Mouse (Mus musculus): Measurements from ENCODE around the gene Gm42372. TPM values are rescaled to one million over a fixed set of nuclear protein-coding genes. Genes with fewer than 3 reads are reported as not detected.

Gm42372 gene
- polyA plus RNA-seq, 1 experiment = 0.16 TPM

DNA sequence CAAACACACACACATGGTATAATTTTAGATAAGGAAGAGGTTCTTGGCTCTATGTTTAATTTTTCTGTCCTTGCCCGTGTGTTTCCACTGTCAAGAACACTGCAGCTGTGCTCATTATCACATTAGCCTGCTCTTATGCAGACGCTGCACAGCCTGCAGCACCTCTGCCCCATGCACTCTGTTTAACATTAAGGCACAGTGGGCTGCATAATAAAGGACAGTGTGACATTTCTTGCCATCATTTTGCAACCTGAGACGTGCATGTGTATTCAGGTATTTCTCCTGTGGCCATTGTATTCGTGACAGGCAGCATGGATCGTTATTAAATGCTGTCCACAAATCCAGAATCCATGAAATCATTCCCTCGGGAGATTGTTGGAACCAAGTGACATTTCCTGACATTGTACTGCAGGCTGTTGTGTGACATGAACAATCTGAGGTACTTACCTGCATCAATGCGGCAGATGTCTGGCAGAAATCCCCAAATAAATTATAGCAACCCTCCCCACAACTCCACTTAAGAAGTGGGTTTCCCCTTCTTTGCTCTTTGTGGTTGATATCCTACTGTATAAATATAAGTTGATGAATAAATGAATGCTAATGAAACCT, 4.8 kb downstream of the Gm42372 start:
- H3K4me3 ChIP-seq (ENCODE audit: insufficient read depth, low read length) = no peak overlapping the region
- TF ChIP-seq CTCF (IDR thresholded peaks at IDR 0.05; ENCODE audit: low read depth, low read length) = no peak
- TF ChIP-seq POLR2A (IDR thresholded peaks at IDR 0.05; ENCODE audit: borderline replicate concordance, low read depth, low read length) = no peak
- H3K4me1 ChIP-seq (ENCODE audit: control insufficient read depth, insufficient read depth, low read length) = no peaks in the 10 kb centered on the region
- no peak overlapping the region for H3K27ac ChIP-seq (ENCODE audit: insufficient read depth, low read depth, low read length)

DNA sequence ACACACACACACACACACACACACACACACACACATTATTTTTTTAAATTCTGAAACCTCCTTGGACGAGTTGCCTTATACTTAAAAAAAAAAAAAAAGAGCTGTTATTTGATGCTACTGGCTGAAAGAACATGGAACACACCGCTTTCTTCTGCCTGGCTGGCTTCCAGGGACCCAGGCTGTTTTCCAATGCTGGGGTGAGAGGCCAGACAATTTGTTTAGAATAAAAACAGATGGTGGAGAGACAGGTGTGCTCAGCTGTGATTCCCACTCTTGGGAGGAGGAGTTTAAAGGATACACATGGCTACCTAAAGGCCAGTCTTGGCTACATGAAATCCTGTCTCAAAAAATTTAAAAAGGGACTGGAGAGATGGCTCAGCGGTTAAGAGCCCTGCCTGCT, 5.5 kb downstream of the Gm42372 start:
- Histone ChIP-seq H3K27ac (ENCODE audit: insufficient read depth, low read depth, low read length) (no peak overlapping the region), H3K4me1 (ENCODE audit: control insufficient read depth, insufficient read depth, low read length) (no peaks in the 10 kb centered on the region), H3K4me3 (ENCODE audit: insufficient read depth, low read length) (no peak overlapping the region)
- no peak for TF ChIP-seq POLR2A (IDR thresholded peaks at IDR 0.05; ENCODE audit: borderline replicate concordance, low read depth, low read length)
- no peak for TF ChIP-seq CTCF (IDR thresholded peaks at IDR 0.05; ENCODE audit: low read depth, low read length)

DNA sequence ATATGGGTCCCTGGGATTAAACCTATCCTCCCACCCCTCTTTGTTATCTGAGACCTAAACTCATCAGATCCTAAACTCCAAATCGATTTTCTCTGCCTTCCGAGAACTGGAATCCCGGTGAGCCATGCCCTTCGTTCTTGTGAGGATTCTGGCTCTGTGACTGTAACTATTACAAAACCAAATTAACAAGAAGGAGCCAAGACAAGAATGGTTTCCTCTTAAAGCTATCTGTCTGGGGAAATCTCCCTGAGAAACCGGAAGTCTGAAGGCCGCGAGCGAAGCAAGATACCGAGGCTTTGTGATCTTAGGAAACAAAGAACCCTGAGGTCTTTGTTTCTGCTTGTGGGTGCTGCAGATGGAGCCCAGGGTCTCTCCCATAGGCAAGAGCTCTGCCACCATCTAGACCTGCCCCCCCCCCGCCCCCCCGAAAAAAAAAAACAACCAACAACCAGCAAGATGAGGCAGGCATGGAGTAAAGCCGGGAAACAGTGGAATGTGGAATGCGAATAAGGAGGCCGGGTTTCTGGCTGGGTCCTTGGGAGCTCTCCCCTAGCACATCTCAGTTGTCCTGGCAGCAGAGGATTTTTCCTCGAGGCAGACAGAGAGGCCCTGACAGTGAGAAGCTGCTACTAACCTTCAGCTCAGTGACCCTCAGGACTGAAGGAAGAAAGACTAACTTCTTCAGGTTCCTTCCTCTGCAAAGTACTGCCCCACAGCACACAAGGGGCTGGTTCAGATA, 7.3 kb downstream of the Gm42372 start:
- Histone ChIP-seq H3K4me3 (ENCODE audit: insufficient read depth, low read length) (no peak overlapping the region), H3K4me1 (ENCODE audit: control insufficient read depth, insufficient read depth, low read length) (no peaks in the 10 kb centered on the region), H3K27ac (ENCODE audit: insufficient read depth, low read depth, low read length) (no peak overlapping the region)
- TF ChIP-seq POLR2A (IDR thresholded peaks at IDR 0.05; ENCODE audit: borderline replicate concordance, low read depth, low read length) (no peak), CTCF (IDR thresholded peaks at IDR 0.05; ENCODE audit: low read depth, low read length) (no peak)

DNA sequence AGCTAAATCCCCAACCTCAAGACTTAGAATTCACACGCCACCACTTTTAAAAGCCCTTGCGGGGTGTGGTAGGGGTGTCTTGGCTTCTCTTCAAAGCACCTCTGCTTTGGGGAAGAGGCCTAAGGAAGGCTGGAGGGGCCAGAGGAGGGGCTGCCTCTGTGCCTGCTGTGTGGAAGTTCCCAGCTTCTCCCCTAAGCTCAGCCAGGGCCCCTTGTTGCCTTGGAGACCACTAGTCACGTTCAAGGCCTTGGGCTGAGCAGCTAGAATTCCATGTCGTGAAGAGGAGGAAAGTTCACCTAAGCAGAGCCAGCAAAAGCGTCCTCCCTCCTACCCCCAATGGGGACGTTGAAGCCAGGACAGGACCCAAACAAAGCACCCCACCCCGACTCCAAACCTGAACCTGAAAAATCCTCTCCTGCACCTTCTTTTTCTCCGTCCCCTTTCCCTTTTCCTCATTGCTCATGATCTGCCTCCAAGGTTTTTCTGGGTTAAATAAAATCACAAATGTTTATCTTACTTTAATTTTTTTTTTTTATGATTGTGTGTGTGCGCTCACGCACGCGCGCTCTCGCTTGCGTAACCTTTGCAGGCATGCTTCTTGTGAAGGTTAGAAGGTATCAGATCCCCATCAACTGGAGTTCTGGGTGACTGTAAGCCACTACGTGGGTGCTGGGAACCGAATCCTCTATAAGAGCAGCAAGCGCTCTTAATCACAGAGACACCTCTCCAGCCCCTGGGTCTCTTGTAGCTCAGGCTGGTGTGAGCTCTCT, 9.0 kb downstream of the Gm42372 start:
- Histone ChIP-seq H3K4me3 (ENCODE audit: insufficient read depth, low read length) (no peak overlapping the region), H3K27ac (ENCODE audit: insufficient read depth, low read depth, low read length) (no peak overlapping the region), H3K4me1 (ENCODE audit: control insufficient read depth, insufficient read depth, low read length) (no peaks in the 10 kb centered on the region)
- TF ChIP-seq POLR2A (IDR thresholded peaks at IDR 0.05; ENCODE audit: borderline replicate concordance, low read depth, low read length) (no peak), CTCF (IDR thresholded peaks at IDR 0.05; ENCODE audit: low read depth, low read length) (no peak)

DNA sequence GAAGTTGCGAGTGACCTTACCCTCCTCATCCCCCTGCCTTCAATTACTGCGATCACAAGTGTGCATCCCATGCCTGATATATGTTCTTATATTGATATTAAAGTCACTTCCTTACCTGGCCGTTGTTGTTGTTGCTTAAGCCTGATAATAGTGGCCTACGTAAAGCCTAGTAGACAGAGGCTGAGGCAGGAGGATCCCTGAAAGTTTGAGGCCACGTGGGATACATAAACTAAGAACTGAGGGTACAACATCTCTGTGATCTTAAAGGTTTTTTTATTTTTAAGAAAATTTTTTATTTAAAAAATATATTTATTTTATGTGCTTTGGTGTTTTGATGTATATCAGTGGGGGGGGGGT, 9.5 kb downstream of the Gm42372 start, which contains the start of gene Ccdc8:
Gene Ccdc8, plus strand, starts transcription at position 258 of the 357 bp plus-strand sequence.
- Histone ChIP-seq H3K4me1 (ENCODE audit: control insufficient read depth, insufficient read depth, low read length) (no peaks in the 10 kb centered on the region), H3K27ac (ENCODE audit: insufficient read depth, low read depth, low read length) (no peak within 1 kb of the TSS), H3K4me3 (ENCODE audit: insufficient read depth, low read length) (no peak within 1 kb of the TSS)
- TF ChIP-seq CTCF (IDR thresholded peaks at IDR 0.05; ENCODE audit: low read depth, low read length) (no peak), POLR2A (IDR thresholded peaks at IDR 0.05; ENCODE audit: borderline replicate concordance, low read depth, low read length) (no peak)

DNA sequence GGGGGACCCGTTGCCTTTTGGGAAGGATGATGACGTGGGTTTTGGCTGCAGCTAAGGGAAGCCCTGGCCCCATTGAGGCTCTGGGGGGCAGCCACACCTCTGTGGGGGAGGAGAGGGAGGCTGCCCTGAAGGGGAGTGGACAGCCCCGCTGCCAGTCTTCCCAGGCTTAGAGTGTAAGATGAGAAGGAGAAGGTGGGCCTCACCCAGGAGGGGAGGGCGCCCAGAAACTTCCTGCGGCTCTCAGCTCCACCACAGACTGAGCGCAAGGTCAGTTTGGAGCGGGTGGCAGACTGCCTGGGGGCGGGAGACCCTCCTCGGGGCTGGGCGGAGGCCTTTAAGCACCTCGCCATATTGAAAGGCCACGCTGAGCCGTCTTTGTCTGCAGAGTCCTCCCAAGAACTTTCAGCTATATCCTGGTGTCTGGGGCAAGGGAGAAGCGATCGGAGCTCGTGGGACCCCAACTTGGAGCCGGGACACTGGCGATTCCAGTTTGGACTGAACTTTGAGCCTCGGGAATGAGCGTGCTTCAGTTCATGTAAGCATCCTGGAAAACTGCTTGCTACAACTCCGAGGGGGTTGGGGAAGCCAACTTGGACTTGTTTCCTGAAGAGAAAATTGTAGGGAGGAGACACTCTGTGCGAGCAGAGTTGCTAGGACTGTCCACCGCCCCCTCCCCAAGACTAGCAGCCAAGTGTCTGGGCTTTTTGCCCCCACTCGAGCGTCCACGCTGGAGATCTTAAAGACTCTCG, 10.9 kb downstream of the Gm42372 start:
- no peak overlapping the region for H3K27ac ChIP-seq (ENCODE audit: insufficient read depth, low read depth, low read length)
- H3K4me3 ChIP-seq (ENCODE audit: insufficient read depth, low read length) = no peak overlapping the region
- TF ChIP-seq POLR2A (IDR thresholded peaks at IDR 0.05; ENCODE audit: borderline replicate concordance, low read depth, low read length) = no peak
- TF ChIP-seq CTCF (IDR thresholded peaks at IDR 0.05; ENCODE audit: low read depth, low read length) = no peak
- H3K4me1 ChIP-seq (ENCODE audit: control insufficient read depth, insufficient read depth, low read length) = no peaks in the 10 kb centered on the region

DNA sequence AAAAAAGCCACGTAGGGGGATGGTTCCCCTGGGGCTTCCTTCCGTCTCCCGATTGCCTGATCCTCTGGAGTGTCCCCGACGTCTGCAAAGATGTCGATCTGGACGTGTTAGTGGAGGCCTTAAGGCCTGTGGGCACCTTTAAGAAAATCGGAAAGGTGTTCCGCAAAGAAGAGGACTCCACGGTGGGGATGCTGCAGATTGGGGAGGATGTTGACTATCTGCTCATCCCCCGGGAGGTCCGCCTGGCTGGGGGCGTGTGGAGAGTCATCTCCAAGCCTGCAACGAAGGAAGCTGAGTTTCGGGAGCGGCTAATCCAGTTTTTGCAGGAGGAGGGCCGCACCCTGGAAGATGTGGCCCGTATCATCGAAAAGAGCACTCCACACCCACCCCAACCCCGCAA, 11.5 kb downstream of the Gm42372 start:
- Histone ChIP-seq H3K27ac (ENCODE audit: insufficient read depth, low read depth, low read length) (no peak overlapping the region), H3K4me1 (ENCODE audit: control insufficient read depth, insufficient read depth, low read length) (no peaks in the 10 kb centered on the region)

DNA sequence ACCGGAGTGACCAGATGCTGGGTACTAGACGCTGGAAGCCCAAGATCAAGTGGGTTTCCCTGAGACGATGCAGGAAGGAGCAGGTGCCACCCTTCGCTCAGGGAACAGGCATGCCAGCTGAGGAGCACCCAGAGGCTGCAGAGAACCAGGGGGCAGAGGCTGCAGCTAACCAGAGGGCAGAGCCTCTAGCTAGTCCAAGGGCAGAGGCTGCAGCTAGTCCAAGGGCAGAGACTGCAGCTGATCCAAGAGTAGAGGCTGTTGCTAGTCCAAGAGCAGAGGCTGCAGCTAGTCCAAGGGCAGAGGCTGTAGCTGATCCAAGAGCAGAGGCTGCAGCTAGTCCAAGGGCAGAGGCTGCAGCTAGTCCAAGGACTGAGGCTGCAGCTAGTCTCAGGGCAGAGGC, 12.5 kb downstream of the Gm42372 start:
- no peak for TF ChIP-seq CTCF (IDR thresholded peaks at IDR 0.05; ENCODE audit: low read depth, low read length)
- TF ChIP-seq POLR2A (IDR thresholded peaks at IDR 0.05; ENCODE audit: borderline replicate concordance, low read depth, low read length) = no peak
- Histone ChIP-seq H3K4me3 (ENCODE audit: insufficient read depth, low read length) (no peak overlapping the region), H3K4me1 (ENCODE audit: control insufficient read depth, insufficient read depth, low read length) (no peaks in the 10 kb centered on the region)

More for the DNA sequence above, 11.5 kb downstream of the Gm42372 start:
- H3K4me3 ChIP-seq (ENCODE audit: insufficient read depth, low read length) = no peak overlapping the region
- TF ChIP-seq POLR2A (IDR thresholded peaks at IDR 0.05; ENCODE audit: borderline replicate concordance, low read depth, low read length) (no peak), CTCF (IDR thresholded peaks at IDR 0.05; ENCODE audit: low read depth, low read length) (no peak)

DNA sequence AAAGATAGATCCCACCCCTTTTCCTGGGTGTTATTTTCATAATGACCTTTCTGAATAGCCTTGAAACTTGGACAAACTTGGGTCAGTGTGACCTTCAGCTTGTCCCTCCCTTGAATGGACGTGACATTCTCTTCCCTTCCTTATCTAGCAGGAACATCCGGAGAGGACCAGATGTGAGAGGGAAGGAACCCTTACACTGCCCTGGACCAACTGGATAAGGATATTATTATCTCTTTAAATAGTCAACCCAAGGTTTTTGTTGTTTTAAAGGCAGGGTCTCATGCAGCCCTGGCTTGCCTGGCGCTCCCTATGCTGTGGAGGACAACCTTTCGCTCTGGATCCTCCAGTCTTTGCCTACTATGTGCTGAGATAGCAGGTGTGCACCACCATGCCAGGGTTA, 16.3 kb downstream of the Gm42372 start:
- no peak overlapping the region for H3K4me3 ChIP-seq (ENCODE audit: insufficient read depth, low read length)
- TF ChIP-seq POLR2A (IDR thresholded peaks at IDR 0.05; ENCODE audit: borderline replicate concordance, low read depth, low read length) (no peak), CTCF (IDR thresholded peaks at IDR 0.05; ENCODE audit: low read depth, low read length) (no peak)
- no peak overlapping the region for H3K27ac ChIP-seq (ENCODE audit: insufficient read depth, low read depth, low read length)
- H3K4me1 ChIP-seq (ENCODE audit: control insufficient read depth, insufficient read depth, low read length) = peaks cover 15% of the 10 kb centered on the region

More for the DNA sequence above, 12.5 kb downstream of the Gm42372 start:
- no peak overlapping the region for H3K27ac ChIP-seq (ENCODE audit: insufficient read depth, low read depth, low read length)
